Mouse (Mus musculus) gastrocnemius, adult 8-10 months (tissue): Measurements from ENCODE around the gene Ugt2a1. TPM values are rescaled to one million over a fixed set of nuclear protein-coding genes. Genes with fewer than 3 reads are reported as not detected.
"Not testable (repeated sequence)": the region's sequence is repeated elsewhere in the genome, so short reads cannot be mapped to it uniquely, and the experiment has no call there.

ENCODE experiments used
- DNase-seq, 2 experiments: peaks; one replicate each; pipeline ENCODE4 v3.0.0; 2022; ENCODE audit warnings: low spot score in 2 of 2
- total RNA-seq, 4 experiments: library from RNA; stranded (reverse); gene quantifications; 2 replicates each; pipeline ENCODE4 v1.2.4; 2022

Ugt2a1 gene
- not detected for total RNA-seq

DNA sequence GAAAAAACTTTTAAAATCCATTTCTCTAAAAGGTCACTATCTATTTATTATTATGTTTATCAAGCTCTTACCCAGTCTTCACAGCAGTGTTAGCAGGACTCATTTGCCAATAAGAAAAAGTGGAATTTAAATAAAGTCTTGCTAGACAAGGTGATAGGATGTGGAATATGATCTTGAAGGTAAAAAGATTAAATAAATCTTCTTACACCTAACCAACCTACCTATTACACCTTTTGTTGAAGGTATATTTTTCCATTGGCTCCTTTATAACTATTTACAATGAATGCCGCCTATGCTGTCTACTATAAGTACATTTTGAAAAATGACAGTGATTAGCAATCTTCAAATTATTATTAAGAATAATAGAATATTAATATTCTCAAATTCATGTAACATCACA lies at the start of gene Ugt2a1:
Gene Ugt2a1, minus strand, starts transcription at position 101 of the 400 bp plus-strand sequence.
- DNase-seq: no peak

- DNase-seq: no peak
Observed at GRCm38 (mm10) chr5:87538111-87538510, 47.4 kb upstream of the Ugt2a1 start, which contains the start of gene Sult1b1. TSS of gene Sult1b1 (minus strand) at chr5:87538195.

- DNase-seq: no peak
Observed at GRCm38 (mm10) chr5:87535994-87536644, 45.4 kb upstream of the Ugt2a1 start.

- DNase-seq: no peak
Observed at GRCm38 (mm10) chr5:87532288-87532687, 41.6 kb upstream of the Ugt2a1 start.

- not testable (repeated sequence) for DNase-seq
Observed at GRCm38 (mm10) chr5:87523561-87523960, 32.9 kb upstream of the Ugt2a1 start.

DNA sequence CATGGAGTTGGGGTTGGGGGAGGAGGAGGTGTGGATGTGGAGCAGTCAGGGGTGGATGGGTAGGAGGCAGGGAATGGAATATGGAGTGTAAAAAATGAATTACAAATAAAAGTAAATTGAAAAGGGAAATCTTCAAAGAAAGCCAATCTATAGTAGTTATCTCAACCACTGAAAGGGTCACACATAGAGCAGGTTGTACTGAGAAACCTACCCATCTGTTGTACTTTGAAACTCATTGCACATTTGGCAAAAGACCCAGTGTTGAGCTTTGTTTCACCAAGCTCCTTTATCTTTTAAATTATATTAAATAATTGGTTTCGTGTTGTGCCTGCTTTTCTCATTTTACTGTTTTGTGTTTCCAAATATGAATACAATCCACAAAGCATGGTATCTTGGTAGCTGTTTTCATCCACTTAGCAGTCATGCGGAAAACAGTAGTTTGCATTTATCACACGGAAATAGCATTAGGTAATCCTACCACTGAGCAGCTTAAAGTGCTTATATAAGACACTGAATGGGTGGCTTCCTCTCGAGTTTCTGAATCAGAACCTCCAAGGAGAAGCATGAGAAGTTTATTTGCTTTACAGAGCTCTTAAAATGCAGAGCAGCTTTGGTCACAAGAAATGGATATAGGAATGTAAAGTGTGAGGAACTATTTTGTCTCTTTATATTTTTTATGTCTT lies 15.2 kb upstream of the Ugt2a1 start:
- no peak for DNase-seq

GRCm38 (mm10) chr5:87502687-87503086 lies 12.0 kb upstream of the Ugt2a1 start:
- DNase-seq: no peak

DNA sequence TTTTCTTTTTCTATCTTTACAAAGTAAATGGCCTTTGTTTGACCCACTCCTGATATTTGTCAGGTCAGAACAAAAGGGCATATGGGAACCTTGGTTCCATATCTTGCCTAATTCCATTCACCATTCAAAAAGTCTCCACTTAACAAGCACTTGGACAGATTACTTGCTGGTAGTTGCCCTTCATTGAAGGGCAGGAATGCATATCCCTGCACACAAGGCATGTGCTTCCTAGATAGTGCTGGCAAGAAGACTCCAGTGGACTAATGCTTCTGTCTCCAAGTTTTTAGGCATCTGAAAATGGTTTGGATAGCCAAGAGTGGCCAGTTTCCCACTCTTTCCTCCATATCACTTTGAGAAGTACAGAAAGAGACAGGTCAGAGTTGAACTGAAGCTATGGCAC lies 8.7 kb upstream of the Ugt2a1 start:
- DNase-seq: no peak

DNA sequence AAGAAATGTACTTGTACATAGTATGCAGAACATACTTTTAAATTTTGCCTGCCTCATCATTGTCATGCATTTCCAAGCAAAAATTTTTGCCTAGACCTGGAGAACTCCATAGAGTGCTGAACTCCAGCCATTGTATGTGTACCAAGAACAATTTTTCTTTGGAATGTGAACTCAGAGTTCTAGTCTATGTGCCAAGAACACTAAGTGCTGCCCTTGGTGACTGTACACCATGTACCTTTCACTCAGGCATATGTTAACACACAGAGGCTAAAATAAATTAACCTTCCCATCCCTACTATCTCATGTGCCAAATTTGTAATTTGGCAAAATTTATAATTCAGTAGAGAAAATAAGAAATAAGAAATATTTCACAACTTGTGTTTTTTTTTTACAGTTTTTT lies 8.3 kb upstream of the Ugt2a1 start:
- no peak for DNase-seq

DNA sequence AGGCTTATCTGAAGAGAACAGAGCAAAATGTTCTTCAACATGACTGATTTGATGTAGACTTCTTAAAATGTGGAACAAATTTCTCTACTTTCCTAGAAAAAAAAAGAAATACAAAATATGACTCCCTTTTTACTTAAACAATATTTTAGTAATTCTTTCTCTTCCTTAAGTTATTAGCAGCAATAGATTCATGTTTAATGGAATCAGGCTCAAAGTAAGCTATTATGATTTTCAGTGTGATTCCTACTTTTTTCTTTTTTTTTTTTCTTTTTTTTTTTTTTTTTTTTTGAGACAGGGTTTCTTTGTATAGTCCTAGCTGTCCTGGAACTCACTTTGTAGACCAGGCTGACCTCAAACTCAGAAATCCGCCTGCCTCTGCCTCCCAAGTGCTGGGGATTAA lies 4.0 kb downstream of the Ugt2a1 start, which contains the start of gene Gm43638:
Gene Gm43638, minus strand, starts transcription at position 101 of the 400 bp plus-strand sequence.
- not testable (repeated sequence) for DNase-seq

GRCm38 (mm10) chr5:87482160-87482559 lies 8.5 kb downstream of the Ugt2a1 start, which contains the start of gene Ugt2a2:
TSS of gene Ugt2a2 (minus strand) at chr5:87482260.
- no peak for DNase-seq

- DNase-seq: no peak
Observed at GRCm38 (mm10) chr5:87458810-87459209, 31.9 kb downstream of the Ugt2a1 start.

- DNase-seq: no peak
Observed at GRCm38 (mm10) chr5:87457701-87458100, 33.0 kb downstream of the Ugt2a1 start.

DNA sequence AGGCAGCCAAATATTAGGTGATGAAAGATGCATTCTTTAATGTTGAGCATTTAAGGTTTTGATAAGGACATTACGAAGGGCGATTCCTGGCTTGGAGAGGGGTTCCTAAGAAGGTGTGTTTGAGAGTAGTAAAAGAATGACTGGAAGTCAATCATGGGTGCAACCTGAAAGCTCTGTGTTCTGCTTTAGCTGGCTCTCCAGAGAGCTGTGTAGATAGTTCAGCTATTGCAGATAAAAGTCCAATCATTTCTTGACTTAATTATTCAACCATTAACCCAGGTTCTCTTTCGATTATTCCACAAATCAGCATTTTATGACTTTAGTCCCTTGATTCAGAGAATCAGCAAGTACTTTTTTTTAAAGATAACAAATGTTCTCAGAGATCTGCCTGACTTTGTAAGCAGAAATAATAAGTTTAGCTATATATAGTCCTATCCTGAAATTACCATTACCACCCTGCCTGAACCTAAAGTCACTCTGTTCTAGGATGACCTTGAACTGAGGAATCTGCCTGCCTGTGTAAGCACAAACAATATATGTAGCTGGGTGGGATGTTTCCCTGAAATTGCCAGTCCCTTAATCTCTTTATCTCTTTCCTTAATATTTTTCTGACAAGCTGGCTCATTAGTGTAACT lies 34.3 kb downstream of the Ugt2a1 start:
- no peak for DNase-seq

GRCm38 (mm10) chr5:87455519-87455918 lies 35.2 kb downstream of the Ugt2a1 start:
- no peak for DNase-seq

GRCm38 (mm10) chr5:87452514-87452913 lies 38.2 kb downstream of the Ugt2a1 start:
- not testable (repeated sequence) for DNase-seq

- no peak for DNase-seq
Observed at GRCm38 (mm10) chr5:87436264-87436663, 54.4 kb downstream of the Ugt2a1 start.

- no peak for DNase-seq
Observed at GRCm38 (mm10) chr5:87425676-87426075, 65.0 kb downstream of the Ugt2a1 start.

GRCm38 (mm10) chr5:87424041-87424440 lies 66.6 kb downstream of the Ugt2a1 start, which contains the start of gene Ugt2b38:
TSS of gene Ugt2b38 (minus strand) at chr5:87424203.
- DNase-seq: not testable (repeated sequence)
